Mouse (Mus musculus) cerebellum, postnatal 14 days (tissue): ENCODE results near the gene Cobll1.
"Not testable (repeated sequence)": the region's sequence is repeated elsewhere in the genome, so short reads cannot be mapped to it uniquely, and the experiment has no call there.

Experiments
- DNase-seq, 2 experiments: peaks; one replicate each; pipeline ENCODE4 v3.0.0; 2021; ENCODE audit warnings: mixed read lengths in 2 of 2

The Cobll1 gene

GRCm38 (mm10) chr2:65238964-65239570 is at the start of gene Cobll1:
TSS of gene Cobll1 (minus strand) at chr2:65239403.
- DNase-seq = peak in 1 of 2 experiments; percentile 38

- no peak for DNase-seq
Measured at GRCm38 (mm10) chr2:65288696-65289095, 49.5 kb upstream of the Cobll1 start.

- DNase-seq = peak in 1 of 2 experiments; percentile 3
Measured at GRCm38 (mm10) chr2:65285380-65285779, 46.2 kb upstream of the Cobll1 start.

- no peak for DNase-seq
Measured at GRCm38 (mm10) chr2:65282979-65283378, 43.8 kb upstream of the Cobll1 start.

GRCm38 (mm10) chr2:65279029-65279690 is 40.0 kb upstream of the Cobll1 start:
- DNase-seq = no peak

GRCm38 (mm10) chr2:65275443-65276061 is 36.3 kb upstream of the Cobll1 start:
- no peak for DNase-seq

- DNase-seq = no peak
Measured at GRCm38 (mm10) chr2:65273910-65274309, 34.7 kb upstream of the Cobll1 start.

GRCm38 (mm10) chr2:65268731-65269130 is 29.5 kb upstream of the Cobll1 start:
- DNase-seq = no peak

GRCm38 (mm10) chr2:65267834-65268233 is 28.6 kb upstream of the Cobll1 start:
- DNase-seq = no peak

GRCm38 (mm10) chr2:65266576-65267299 is 27.5 kb upstream of the Cobll1 start:
- DNase-seq = no peak

GRCm38 (mm10) chr2:65262251-65262650 is 23.0 kb upstream of the Cobll1 start:
- DNase-seq = no peak

GRCm38 (mm10) chr2:65260828-65261227 is 21.6 kb upstream of the Cobll1 start:
- not testable (repeated sequence) for DNase-seq

- DNase-seq = no peak
Measured at GRCm38 (mm10) chr2:65260400-65260799, 21.2 kb upstream of the Cobll1 start.

- DNase-seq = no peak
Measured at GRCm38 (mm10) chr2:65257446-65257845, 18.2 kb upstream of the Cobll1 start.

- no peak for DNase-seq
Measured at GRCm38 (mm10) chr2:65256494-65257254, 17.5 kb upstream of the Cobll1 start.

- no peak for DNase-seq
Measured at GRCm38 (mm10) chr2:65250589-65251104, 11.4 kb upstream of the Cobll1 start.

- no peak for DNase-seq
Measured at GRCm38 (mm10) chr2:65249575-65249974, 10.4 kb upstream of the Cobll1 start.

- no peak for DNase-seq
Measured at GRCm38 (mm10) chr2:65240173-65240745, 1.1 kb upstream of the Cobll1 start.

- peak; percentile 38 to 55 for DNase-seq
Measured at GRCm38 (mm10) chr2:65238171-65238963, 836 bp downstream of the Cobll1 start.

GRCm38 (mm10) chr2:65237610-65238170 is 1.5 kb downstream of the Cobll1 start:
- DNase-seq = peak; percentile 21 to 31

- DNase-seq = no peak
Measured at GRCm38 (mm10) chr2:65237116-65237515, 2.1 kb downstream of the Cobll1 start.
